Mouse (Mus musculus): ENCODE data around the gene Unc13a.
A peak's percentile ranks its signal among the peaks of the same experiment; 100 is the strongest.

- TF ChIP-seq CTCF (IDR thresholded peaks at IDR 0.05) = peak; percentile 77
- TF ChIP-seq EP300 (IDR thresholded peaks at IDR 0.05) = no peak
Observed at GRCm38 (mm10) chr8:71586891-71587290, 84.7 kb downstream of the Unc13a start.

Data from lung, postnatal 0 days (tissue).